Mouse (Mus musculus) right cerebral cortex, postnatal 36 days (tissue): ENCODE data around the gene Cdc37l1.

Experiments used
- DNase-seq, 2 experiments: peaks; one replicate each; pipeline ENCODE4 v3.0.0; 2022; ENCODE audit warnings: low spot score in 2 of 2, mixed read lengths in 1 of 2

Gene Cdc37l1

GRCm38 (mm10) chr19:29046961-29047333 lies 56.8 kb downstream of the Cdc37l1 start:
- no peak for DNase-seq

GRCm38 (mm10) chr19:29047334-29048170 lies 57.4 kb downstream of the Cdc37l1 start, which contains the start of gene Ak3:
TSS of gene Ak3 (minus strand) at chr19:29047961.
- peak; percentile 51 to 63 for DNase-seq

- DNase-seq = no peak
Measured at GRCm38 (mm10) chr19:29049401-29050075, 59.4 kb downstream of the Cdc37l1 start.

- no peak for DNase-seq
Measured at GRCm38 (mm10) chr19:29050186-29050980, 60.2 kb downstream of the Cdc37l1 start.

- no peak for DNase-seq
Measured at GRCm38 (mm10) chr19:29052786-29053185, 62.6 kb downstream of the Cdc37l1 start.

GRCm38 (mm10) chr19:29054594-29054993 lies 64.4 kb downstream of the Cdc37l1 start:
- DNase-seq = no peak

GRCm38 (mm10) chr19:29055469-29055868 lies 65.3 kb downstream of the Cdc37l1 start:
- DNase-seq = no peak

- DNase-seq = no peak
Measured at GRCm38 (mm10) chr19:29058741-29059140, 68.6 kb downstream of the Cdc37l1 start.

GRCm38 (mm10) chr19:29059688-29060087 lies 69.5 kb downstream of the Cdc37l1 start:
- no peak for DNase-seq

- DNase-seq = no peak
Measured at GRCm38 (mm10) chr19:29060299-29060698, 70.1 kb downstream of the Cdc37l1 start.

GRCm38 (mm10) chr19:29063009-29063408 lies 72.9 kb downstream of the Cdc37l1 start:
- DNase-seq = no peak

- DNase-seq = peak; percentile 77 to 87
Measured at GRCm38 (mm10) chr19:29063577-29064363, 73.6 kb downstream of the Cdc37l1 start.

- no peak for DNase-seq
Measured at GRCm38 (mm10) chr19:29064451-29065102, 74.4 kb downstream of the Cdc37l1 start.

GRCm38 (mm10) chr19:29066981-29067471 lies 76.9 kb downstream of the Cdc37l1 start:
- DNase-seq = peak in 1 of 2 experiments; percentile 24

GRCm38 (mm10) chr19:29069195-29069594 lies 79.0 kb downstream of the Cdc37l1 start:
- no peak for DNase-seq

GRCm38 (mm10) chr19:29074802-29075201 lies 84.7 kb downstream of the Cdc37l1 start:
- DNase-seq = no peak
